9 mouse cellular contexts compared by ENCODE assay signal in the genomic region with DNA sequence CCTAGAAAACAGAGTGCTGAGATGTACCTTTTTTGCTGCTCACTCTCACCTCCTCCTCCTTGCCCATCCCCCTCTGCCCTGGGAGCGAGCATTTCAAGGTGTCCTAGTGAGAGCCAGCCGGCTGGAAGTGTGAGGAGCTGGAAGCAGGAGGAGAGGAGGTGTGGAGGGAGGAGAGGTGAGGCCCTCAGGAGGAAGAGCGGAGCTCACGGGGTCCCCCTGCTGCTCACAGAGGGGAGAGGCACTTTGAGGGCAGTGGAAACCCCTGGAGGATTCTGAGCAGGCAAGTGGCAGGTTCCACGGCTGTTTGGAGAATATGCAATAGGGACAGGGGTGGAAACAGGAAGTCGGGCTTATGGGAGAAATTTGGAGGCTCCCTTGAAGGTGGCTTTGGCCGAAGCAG. TPM values are rescaled to one million over a fixed set of nuclear protein-coding genes. Genes with fewer than 3 reads are reported as not detected.
DNase-seq lines count a peak whose midpoint lies in the region; ATAC-seq and TF ChIP-seq lines count a peak whose summit lies in the region.
"Had no signal": no experiment of that assay in that cellular context is flagged by ENCODE, and none has a peak within 500 bp of the region (broad histone marks: within the 10 kb centered on the region; RNA-seq: fewer than 3 reads in every experiment).

No protein-coding gene starts in this region.

- 27% methylated on average over 7 of the region's 7 CpGs for WGBS in heart, embryonic 15.5 days

- 0 out of 2 replicates have a peak overlapping the region, but pooled peaks have one; percentile 6 for H3K4me2 ChIP-seq in heart, embryonic 15.5 days
- H3K4me2 ChIP-seq: neural tube, embryonic 13.5 days had no signal

- H3K9ac ChIP-seq in heart, embryonic 15.5 days: no peak overlapping the region
- H3K9ac ChIP-seq: neural tube, embryonic 13.5 days had no signal

- peaks cover 27% of the 10 kb centered on the region for H3K4me1 ChIP-seq in heart, embryonic 15.5 days (replicated peaks)
- peaks cover 46% of the 10 kb centered on the region for H3K4me1 ChIP-seq in E14TG2a.4 (replicated peaks; ENCODE audit: low read depth, low read length)

- DNase-seq in heart, postnatal 25 days (ENCODE audit: low spot score): no peak
- DNase-seq in adrenal gland, postnatal 25 days: peak; percentile 28
- DNase-seq in kidney, adult 8-10 months: peak; percentile 28 to 37
- DNase-seq in thymus, postnatal 36 days: peak; percentile 47
- DNase-seq in frontal cortex, postnatal 14 days (ENCODE audit: low spot score in 2 of 2): no peak

- no peaks in the 10 kb centered on the region for H3K36me3 ChIP-seq in heart, embryonic 15.5 days
- H3K36me3 ChIP-seq in E14TG2a.4 (ENCODE audit: insufficient read depth, low read length): no peaks in the 10 kb centered on the region
- H3K36me3 ChIP-seq: neural tube, embryonic 13.5 days had no signal

- ATAC-seq in heart, embryonic 15.5 days (replicated peaks; ENCODE audit: insufficient number of reproducible peaks, insufficient read depth, low FRiP score, low read depth): 0 out of 2 replicates have a peak, but pooled peaks have one; percentile 19
- peak; percentile 75 for ATAC-seq in megakaryocyte, adult 5-6 weeks (ENCODE audit: poor library complexity, severe bottlenecking)

- intact Hi-C loops in heart, postnatal 25 days (cut with DNase I): loop anchor here (10.0 kb wide), 1 partner anchor 338 kb away; no protein-coding TSS in a partner anchor

- no peaks in the 10 kb centered on the region for H3K9me3 ChIP-seq in heart, embryonic 15.5 days (replicated peaks)
- no peaks in the 10 kb centered on the region for H3K9me3 ChIP-seq in E14TG2a.4 (ENCODE audit: low read length)
- H3K9me3 ChIP-seq: neural tube, embryonic 13.5 days had no signal

- H3K27ac ChIP-seq in heart, embryonic 15.5 days: peak overlapping the region; percentile 59
- H3K27ac ChIP-seq: neural tube, embryonic 13.5 days had no signal

- no peak overlapping the region for H3K4me3 ChIP-seq in heart, embryonic 15.5 days
- no peak overlapping the region for H3K4me3 ChIP-seq in E14TG2a.4 (replicated peaks; ENCODE audit: low read length)
- H3K4me3 ChIP-seq: neural tube, embryonic 13.5 days had no signal

- TF ChIP-seq CTCF in E14TG2a.4 (conservative IDR thresholded peaks at IDR 0.05; ENCODE audit: low read length): peak; percentile 88

- no peaks in the 10 kb centered on the region for H3K27me3 ChIP-seq in heart, embryonic 15.5 days
- peaks cover 11% of the 10 kb centered on the region for H3K27me3 ChIP-seq in E14TG2a.4 (ENCODE audit: insufficient read depth, low read length)
- H3K27me3 ChIP-seq: neural tube, embryonic 13.5 days had no signal

RNA-seq across cellular contexts. Expression of a gene that starts 18.9 kb away (rescaled TPM):
- polyA plus RNA-seq in heart, embryonic 15.5 days (2015; fragmentation: Nextera tagmentation; extraction: Ambion mirVana): 5.4 and 8.9 TPM in 2 replicates
- 1 to 10 TPM; 1.5 to 1.6 TPM for total RNA-seq in heart, postnatal 25 days (2021)
- total RNA-seq in adrenal gland, postnatal 25 days (2021): 0.33 TPM in 1 of 2 replicates, not detected in the other
- 2.9 and 6.6 TPM in 2 replicates for total RNA-seq in megakaryocyte, adult 5-6 weeks (2015)
- total RNA-seq in megakaryocyte, adult 5-6 weeks (2017): 4.0 and 14.8 TPM in 2 replicates

RNA-seq across cellular contexts. Expression of a gene that starts 30.1 kb away (rescaled TPM):
- 22.0 and 25.5 TPM in 2 replicates for polyA plus RNA-seq in heart, embryonic 15.5 days (2015; fragmentation: Nextera tagmentation; extraction: Ambion mirVana)
- total RNA-seq in heart, postnatal 25 days (2021): 10 to 100 TPM; 18.6 to 22.1 TPM
- 39.2 and 40.0 TPM in 2 replicates for total RNA-seq in adrenal gland, postnatal 25 days (2021)
- 14.1 and 17.4 TPM in 2 replicates for total RNA-seq in megakaryocyte, adult 5-6 weeks (2015)
- 20.9 and 30.4 TPM in 2 replicates for total RNA-seq in megakaryocyte, adult 5-6 weeks (2017)

RNA-seq across cellular contexts. Expression of a gene that starts 31.6 kb away (rescaled TPM):
- polyA plus RNA-seq in heart, embryonic 15.5 days (2015; fragmentation: Nextera tagmentation; extraction: Ambion mirVana): 142 TPM in 2 replicates
- 10 to 100 TPM; 57.7 to 67.6 TPM for total RNA-seq in heart, postnatal 25 days (2021)
- 337 and 444 TPM in 2 replicates for total RNA-seq in adrenal gland, postnatal 25 days (2021)
- total RNA-seq in megakaryocyte, adult 5-6 weeks (2015): 292 and 323 TPM in 2 replicates
- 338 and 378 TPM in 2 replicates for total RNA-seq in megakaryocyte, adult 5-6 weeks (2017)

RNA-seq across cellular contexts. Expression of a gene that starts 40.1 kb away (rescaled TPM):
- polyA plus RNA-seq in heart, embryonic 15.5 days (2015; fragmentation: Nextera tagmentation; extraction: Ambion mirVana): 366 and 379 TPM in 2 replicates
- total RNA-seq in heart, postnatal 25 days (2021): 100 to 1,000 TPM; 153 to 208 TPM
- 603 and 640 TPM in 2 replicates for total RNA-seq in adrenal gland, postnatal 25 days (2021)
- 680 and 693 TPM in 2 replicates for total RNA-seq in megakaryocyte, adult 5-6 weeks (2015)
- 257 and 330 TPM in 2 replicates for total RNA-seq in megakaryocyte, adult 5-6 weeks (2017)

RNA-seq across cellular contexts. Expression of a gene that starts 47.4 kb away (rescaled TPM):
- 52.6 and 57.6 TPM in 2 replicates for polyA plus RNA-seq in heart, embryonic 15.5 days (2015; fragmentation: Nextera tagmentation; extraction: Ambion mirVana)
- total RNA-seq in heart, postnatal 25 days (2021): 10 to 100 TPM; 48.6 to 52.4 TPM
- 109 TPM in 2 replicates for total RNA-seq in adrenal gland, postnatal 25 days (2021)
- 81.7 and 89.6 TPM in 2 replicates for total RNA-seq in megakaryocyte, adult 5-6 weeks (2015)
- total RNA-seq in megakaryocyte, adult 5-6 weeks (2017): 286 and 343 TPM in 2 replicates

Comparison
In these comparisons a context has a peak if more than half of its experiments do, and no peak if none do; other contexts are left out.
1. DNase-seq: peak in adrenal gland, postnatal 25 days (single experiment), kidney, adult 8-10 months (2 of 2) and thymus, postnatal 36 days (2 of 2); none in heart, postnatal 25 days (single experiment) and frontal cortex, postnatal 14 days (0 of 2).